In genomic region chr7:135853814-135854324, GRCm38 (mm10) we compare ENCODE assay signal across 9 mouse cellular contexts.
DNase-seq lines count a peak whose midpoint lies in the region; ATAC-seq and TF ChIP-seq lines count a peak whose summit lies in the region.
"Had no signal": no experiment of that assay in that cellular context is flagged by ENCODE, and none has a peak within 500 bp of the region (broad histone marks: within the 10 kb centered on the region; RNA-seq: fewer than 3 reads in every experiment).

No protein-coding gene starts in this region.

- H3K4me1 ChIP-seq in lung, embryonic 14.5 days (ENCODE audit: insufficient read depth) = peaks cover 2% of the 10 kb centered on the region; the same call in 1 of the 2 replicates
- H3K4me1 ChIP-seq in forebrain, embryonic 14.5 days (ENCODE audit: control insufficient read depth, insufficient read depth, low read length) = peaks cover 14% of the 10 kb centered on the region
- peaks cover 7% of the 10 kb centered on the region for H3K4me1 ChIP-seq in limb, embryonic 11.5 days (ENCODE audit: control insufficient read depth, insufficient read depth, low read length)
- peaks cover 6% of the 10 kb centered on the region; the same call in 1 of the 2 replicates for H3K4me1 ChIP-seq in stomach, embryonic 15.5 days

- H3K4me3 ChIP-seq in lung, embryonic 14.5 days (ENCODE audit: low read depth, low read length) = peak overlapping the region; percentile 20
- peak overlapping the region; percentile 29 for H3K4me3 ChIP-seq in forebrain, embryonic 14.5 days (ENCODE audit: low read depth, low read length)
- no peak overlapping the region for H3K4me3 ChIP-seq in limb, embryonic 11.5 days (ENCODE audit: low read depth, low read length)
- H3K4me3 ChIP-seq in stomach, embryonic 15.5 days (replicated peaks) = peak overlapping the region; percentile 24

- no peak overlapping the region for H3K9ac ChIP-seq in lung, embryonic 14.5 days
- peak overlapping the region; percentile 50 for H3K9ac ChIP-seq in forebrain, embryonic 14.5 days (ENCODE audit: low read length)
- H3K9ac ChIP-seq in limb, embryonic 11.5 days (ENCODE audit: low read length) = peak overlapping the region; percentile 27; the same call in 1 of the 2 replicates
- H3K9ac ChIP-seq in stomach, embryonic 15.5 days = no peak overlapping the region

- 14% methylated on average over 10 of the region's 10 CpGs for WGBS in lung, embryonic 14.5 days
- 4% methylated on average over 10 of the region's 10 CpGs for WGBS in forebrain, embryonic 14.5 days
- 30% methylated on average over 10 of the region's 10 CpGs for WGBS in limb, embryonic 11.5 days
- 17% methylated on average over 10 of the region's 10 CpGs for WGBS in stomach, embryonic 15.5 days

- H3K27ac ChIP-seq in lung, embryonic 14.5 days (ENCODE audit: low read depth) = no peak overlapping the region
- H3K27ac ChIP-seq in forebrain, embryonic 14.5 days (ENCODE audit: low read depth, low read length) = no peak overlapping the region
- no peak overlapping the region for H3K27ac ChIP-seq in limb, embryonic 11.5 days (replicated peaks; ENCODE audit: low read depth, low read length)
- H3K27ac ChIP-seq in stomach, embryonic 15.5 days = no peak overlapping the region

- H3K27me3 ChIP-seq in lung, embryonic 14.5 days (ENCODE audit: insufficient read depth, low read length) = peaks cover 28% of the 10 kb centered on the region
- H3K27me3 ChIP-seq in forebrain, embryonic 14.5 days (replicated peaks; ENCODE audit: control insufficient read depth, insufficient read depth, low read length) = peaks cover 16% of the 10 kb centered on the region
- H3K27me3 ChIP-seq in limb, embryonic 11.5 days (ENCODE audit: control insufficient read depth, insufficient read depth, low read length) = peaks cover 11% of the 10 kb centered on the region
- peaks cover 14% of the 10 kb centered on the region; the same call in 1 of the 2 replicates for H3K27me3 ChIP-seq in stomach, embryonic 15.5 days (replicated peaks)

- TF ChIP-seq CTCF in lung, embryonic 14.5 days (IDR thresholded peaks at IDR 0.05; ENCODE audit: low read depth) = no peak

- H3K9me3 ChIP-seq in lung, embryonic 14.5 days (ENCODE audit: low read depth, low read length) = no peaks in the 10 kb centered on the region
- H3K9me3 ChIP-seq in forebrain, embryonic 14.5 days (replicated peaks; ENCODE audit: control insufficient read depth, low read length) = no peaks in the 10 kb centered on the region
- H3K9me3 ChIP-seq in limb, embryonic 11.5 days (ENCODE audit: control insufficient read depth, low read length) = no peaks in the 10 kb centered on the region
- H3K9me3 ChIP-seq in stomach, embryonic 15.5 days = no peaks in the 10 kb centered on the region

- ATAC-seq in lung, embryonic 14.5 days (ENCODE audit: insufficient read depth) = no peak
- ATAC-seq in forebrain, embryonic 14.5 days = peak; percentile 54
- ATAC-seq in limb, embryonic 11.5 days (ENCODE audit: insufficient number of reproducible peaks, low FRiP score, low TSS enrichment, low read depth) = no peak
- ATAC-seq in stomach, embryonic 15.5 days (ENCODE audit: insufficient read depth, low FRiP score, low read depth) = no peak
- no peak for ATAC-seq in erythroblast, adult 5-6 weeks (replicated peaks; ENCODE audit: low FRiP score, poor library complexity, severe bottlenecking)

- H3K36me3 ChIP-seq in lung, embryonic 14.5 days (ENCODE audit: insufficient read depth) = no peaks in the 10 kb centered on the region
- H3K36me3 ChIP-seq in forebrain, embryonic 14.5 days (ENCODE audit: control insufficient read depth, insufficient read depth, low read length) = no peaks in the 10 kb centered on the region
- no peaks in the 10 kb centered on the region for H3K36me3 ChIP-seq in limb, embryonic 11.5 days (ENCODE audit: control insufficient read depth, insufficient read depth, low read length)
- H3K36me3 ChIP-seq in stomach, embryonic 15.5 days = no peaks in the 10 kb centered on the region

- peak; percentile 34 for DNase-seq in lung, embryonic 14.5 days
- DNase-seq in lung, postnatal 36 days = no peak
- DNase-seq in forebrain, embryonic 14.5 days (ENCODE audit: low spot score) = peak; percentile 62
- DNase-seq in limb, embryonic 11.5 days (ENCODE audit: low spot score) = no peak
- DNase-seq in urinary bladder, postnatal 4 days (ENCODE audit: low spot score in 2 of 2) = no peak
- DNase-seq: cerebellum, adult 9-10 months; gastrocnemius, postnatal 25 days had no signal

- H3K4me2 ChIP-seq in lung, embryonic 14.5 days = peak overlapping the region; percentile 57
- peak overlapping the region; percentile 55 for H3K4me2 ChIP-seq in forebrain, embryonic 14.5 days (ENCODE audit: low read length)
- peak overlapping the region; percentile 40 for H3K4me2 ChIP-seq in limb, embryonic 11.5 days (ENCODE audit: low read depth, severe bottlenecking)
- H3K4me2 ChIP-seq in stomach, embryonic 15.5 days = peak overlapping the region; percentile 56

Comparison
In these comparisons a context has a peak if more than half of its experiments do, and no peak if none do; other contexts are left out.
1. DNase-seq: peak in lung, embryonic 14.5 days (single experiment) and forebrain, embryonic 14.5 days (single experiment); none in lung, postnatal 36 days (single experiment), limb, embryonic 11.5 days (single experiment) and urinary bladder, postnatal 4 days (0 of 2).
2. H3K9ac ChIP-seq: peak in forebrain, embryonic 14.5 days (single experiment) and limb, embryonic 11.5 days (single experiment); none in lung, embryonic 14.5 days (single experiment) and stomach, embryonic 15.5 days (single experiment).
3. Peak in every context shown above with its lines, with median percentiles within 50 percentile points of each other: H3K4me2 ChIP-seq.